Comparison of ENCODE assay signal across 26 mouse cellular contexts in the genomic region with DNA sequence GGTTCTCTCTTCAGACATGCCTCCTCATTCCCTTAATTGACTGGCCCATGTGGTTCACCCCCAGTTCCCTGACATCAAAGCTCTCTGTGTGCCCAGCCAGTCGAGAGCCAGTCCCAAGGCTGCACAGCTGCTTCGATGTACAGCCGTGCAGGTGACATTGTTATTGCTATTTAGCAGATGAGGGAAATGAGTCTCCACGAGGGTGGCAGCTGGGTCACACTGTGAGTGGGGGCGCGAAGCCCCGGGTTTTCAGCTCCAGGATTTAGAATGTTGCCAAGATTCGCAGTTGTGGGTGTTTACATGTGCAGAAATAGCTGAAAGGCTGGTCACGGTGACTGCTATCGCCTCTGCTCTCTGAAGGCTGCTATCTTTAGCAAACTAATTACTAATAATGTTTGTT. TPM values are rescaled to one million over a fixed set of nuclear protein-coding genes. Genes with fewer than 3 reads are reported as not detected.
DNase-seq lines count a peak whose midpoint lies in the region; ATAC-seq lines count a peak whose summit lies in the region.
"Had no signal": no experiment of that assay in that cellular context is flagged by ENCODE, and none has a peak within 500 bp of the region (broad histone marks: within the 10 kb centered on the region; RNA-seq: fewer than 3 reads in every experiment).

No protein-coding gene starts in this region.

- DNase-seq in frontal cortex, adult 2 months (ENCODE audit: extremely low spot score in 1 of 2, low spot score in 1 of 2), result peak; percentile 41 to 57
- no peak for DNase-seq in frontal cortex, postnatal 36 days (ENCODE audit: low spot score in 2 of 2)
- DNase-seq in left cerebral cortex, adult 9 months (ENCODE audit: low spot score in 2 of 2), result peak; percentile 53 to 57
- no peak for DNase-seq in left cerebral cortex, postnatal 10 days (ENCODE audit: extremely low spot score in 1 of 2, low spot score in 2 of 2)
- peak; percentile 64 to 73 for DNase-seq in right cerebral cortex, adult 2 months (ENCODE audit: low spot score in 2 of 2)
- DNase-seq in right cerebral cortex, postnatal 14 days, result no peak
- peak; percentile 63 for DNase-seq in telencephalon, adult 2 months (ENCODE audit: low read depth, low spot score)
- DNase-seq: adrenal gland, postnatal 36 days; B cell, adult 2 months; cerebellum, adult 11-12 months; cerebellum, postnatal 10 days; gastrocnemius, postnatal 14 days; heart, adult 11 months; kidney, adult 2 months; kidney, postnatal 10 days; liver, postnatal 0 days; thymus, adult 18-20 months; thymus, postnatal 4 days had no signal

- no peak for ATAC-seq in megakaryocyte progenitor cell, adult 5-6 weeks (replicated peaks; ENCODE audit: poor library complexity)
- ATAC-seq: liver, postnatal 0 days; lung, postnatal 0 days; midbrain, embryonic 13.5 days; Patski had no signal

- intact Hi-C loops in left cerebral cortex, postnatal 10 days (cut with DNase I), result no loop called here

RNA-seq across cellular contexts. Expression of gene Kcnf1, which starts 27.8 kb away (rescaled TPM):
- polyA plus RNA-seq in frontal cortex, adult 2 months (2012; rRNA removed), result 91.9 and 94.0 TPM in 2 replicates
- total RNA-seq in left cerebral cortex, postnatal 10 days (2021), result 100 to 1,000 TPM in 1 of 2 experiments, 10 to 100 TPM in 1; 93.6 to 105 TPM
- total RNA-seq in megakaryocyte progenitor cell, adult 5-6 weeks (2015), result not detected in 2 replicates
- not detected in 2 replicates for total RNA-seq in megakaryocyte progenitor cell, adult 5-6 weeks (2017)
- total RNA-seq: CH12.LX; hematopoietic stem cell, adult 5-6 weeks; liver, adult 2 months had no signal
- polyA plus RNA-seq: G1E; liver, adult 2 months had no signal

Comparison
In these comparisons a context has a peak if more than half of its experiments do, and no peak if none do; other contexts are left out.
1. DNase-seq: peak in frontal cortex, adult 2 months (2 of 2), left cerebral cortex, adult 9 months (2 of 2), right cerebral cortex, adult 2 months (2 of 2) and telencephalon, adult 2 months (single experiment); none in frontal cortex, postnatal 36 days (0 of 2), left cerebral cortex, postnatal 10 days (0 of 2) and right cerebral cortex, postnatal 14 days (single experiment).
2. RNA of gene Kcnf1, which starts 27.8 kb away (total RNA-seq): 93.6 to 105 TPM in left cerebral cortex, postnatal 10 days; not detected in megakaryocyte progenitor cell, adult 5-6 weeks; every median in the first group is over 10 times any median in the second.